Mouse (Mus musculus): ENCODE results near the gene Ssr3. TPM values are rescaled to one million over a fixed set of nuclear protein-coding genes. Genes with fewer than 3 reads are reported as not detected.
A peak's percentile ranks its signal among the peaks of the same experiment; 100 is the strongest.
"Not testable (repeated sequence)": the region's sequence is repeated elsewhere in the genome, so short reads cannot be mapped to it uniquely, and the experiment has no call there.

Gene Ssr3
- polyA plus RNA-seq, 1 experiment from 2014 or later: 152 TPM

DNA sequence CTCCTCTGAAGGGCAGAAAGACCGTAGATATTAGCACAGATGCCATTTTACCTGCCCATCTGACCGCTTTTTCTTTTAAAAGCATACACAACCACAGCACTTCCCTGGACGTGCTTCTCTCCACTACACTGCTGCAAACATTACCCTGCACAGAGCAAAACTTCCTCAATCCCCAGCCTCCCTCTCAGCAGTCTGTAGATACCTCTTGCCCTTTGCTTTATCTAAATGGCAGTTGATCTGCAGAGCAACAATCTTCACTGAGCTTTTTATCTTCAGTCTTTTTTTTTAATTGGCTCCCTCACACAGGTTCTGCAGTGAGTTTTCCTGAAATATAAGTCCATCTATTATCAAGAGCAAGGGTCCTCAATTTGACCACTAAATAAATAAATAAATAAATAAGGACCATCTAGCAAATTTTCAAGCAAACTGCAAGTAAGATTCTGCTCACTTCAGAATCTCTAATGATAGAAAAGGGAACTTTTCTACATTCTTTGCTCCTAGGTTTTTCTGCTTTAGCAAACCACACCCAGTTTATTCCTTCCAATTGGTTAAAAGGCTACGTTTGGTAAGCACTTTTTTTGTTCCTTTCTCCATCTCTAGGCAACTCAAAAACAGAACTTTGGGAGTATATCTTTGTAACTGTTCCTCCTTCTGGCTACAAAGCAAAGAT is 4.5 kb upstream of the Ssr3 start:
- no peak for TF ChIP-seq CTCF (IDR thresholded peaks at IDR 0.05; ENCODE audit: low read depth)
- no peaks in the 10 kb centered on the region for H3K27me3 ChIP-seq (replicated peaks; ENCODE audit: control insufficient read depth, insufficient read depth, low read length)
- no peak overlapping the region for H3K4me2 ChIP-seq (replicated peaks; ENCODE audit: low read depth)
- no peaks in the 10 kb centered on the region for H3K9me3 ChIP-seq (ENCODE audit: control insufficient read depth)
- no peaks in the 10 kb centered on the region for H3K4me1 ChIP-seq (replicated peaks; ENCODE audit: control insufficient read depth, insufficient read depth, low read length)
- H3K27ac ChIP-seq (ENCODE audit: low read depth, low read length): no peak overlapping the region
- no peaks in the 10 kb centered on the region for H3K36me3 ChIP-seq (ENCODE audit: control insufficient read depth, insufficient read depth)
- no peak overlapping the region for H3K4me3 ChIP-seq (ENCODE audit: low read depth, low read length)
- ATAC-seq: no peak
- 61% methylated on average over 4 of the region's 4 CpGs for WGBS
- no peak overlapping the region for H3K9ac ChIP-seq (ENCODE audit: low read depth, low read length)

DNA sequence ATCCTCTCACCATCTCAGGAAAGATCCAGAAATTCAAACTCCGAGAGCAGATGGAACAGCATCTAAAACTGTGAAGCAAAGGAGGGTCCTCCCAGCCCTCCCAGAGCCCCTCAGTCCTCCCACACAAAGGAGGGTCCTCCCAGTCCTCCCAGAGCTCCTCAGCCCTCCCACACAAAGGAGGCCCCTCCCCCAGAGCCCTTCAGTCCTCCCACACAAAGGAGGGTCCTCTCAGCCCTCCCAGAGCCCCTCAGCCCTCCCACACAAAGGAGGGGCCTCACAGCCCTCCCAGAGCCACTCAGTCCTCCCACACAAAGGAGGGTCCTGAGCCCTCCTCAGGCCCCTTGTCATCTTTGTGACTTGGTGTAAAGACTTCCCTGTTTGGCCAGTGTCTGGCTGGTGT is 2.7 kb upstream of the Ssr3 start:
- not testable (repeated sequence) for ATAC-seq
- 75% methylated on average over 1 of the region's 1 CpGs for WGBS

DNA sequence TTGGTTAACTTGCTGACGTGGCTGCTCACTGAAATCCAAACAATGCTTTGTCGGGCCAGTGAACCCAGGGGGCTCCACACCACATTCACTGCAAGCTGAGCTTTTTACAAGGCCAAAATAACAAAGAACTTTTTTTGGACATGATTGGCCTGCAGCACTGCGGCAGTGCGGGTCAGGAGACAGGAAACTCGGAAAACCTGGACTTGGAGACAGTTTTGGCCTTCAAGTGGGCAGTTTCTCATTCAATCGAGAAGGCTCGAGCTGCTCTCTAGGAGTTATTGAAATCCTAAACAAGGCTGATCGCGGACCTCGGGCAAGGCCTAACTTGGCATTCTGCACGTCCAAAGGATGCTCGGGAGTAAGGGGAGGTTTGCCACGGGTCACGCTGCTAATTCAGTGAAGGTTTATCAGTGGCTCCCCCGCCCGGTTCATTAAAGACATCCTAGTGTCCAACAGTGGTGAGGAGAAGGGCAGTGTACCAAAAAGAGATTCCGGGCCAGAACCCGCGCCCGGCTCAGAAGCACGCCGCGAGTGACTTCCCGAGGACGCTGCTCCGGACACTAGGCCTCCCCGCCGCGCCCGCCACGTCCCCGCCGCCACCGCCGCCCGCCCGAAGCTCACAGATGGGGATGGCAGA is 521 bp downstream of the Ssr3 start:
- H3K4me3 ChIP-seq (ENCODE audit: low read depth, low read length): peak overlapping the region; percentile 80
- no peaks in the 10 kb centered on the region for H3K9me3 ChIP-seq (ENCODE audit: control insufficient read depth)
- H3K36me3 ChIP-seq (ENCODE audit: control insufficient read depth, insufficient read depth): peaks cover 21% of the 10 kb centered on the region
- peak; percentile 73 for ATAC-seq
- H3K27ac ChIP-seq (ENCODE audit: low read depth, low read length): peak overlapping the region; percentile 92
- no peaks in the 10 kb centered on the region for H3K27me3 ChIP-seq (replicated peaks; ENCODE audit: control insufficient read depth, insufficient read depth, low read length)
- peak overlapping the region; percentile 67 for H3K4me2 ChIP-seq (replicated peaks; ENCODE audit: low read depth)
- peak overlapping the region; percentile 90 for H3K9ac ChIP-seq (ENCODE audit: low read depth, low read length)
- TF ChIP-seq CTCF (IDR thresholded peaks at IDR 0.05; ENCODE audit: low read depth): no peak; the same call in 1 of the 2 replicates
- H3K4me1 ChIP-seq (replicated peaks; ENCODE audit: control insufficient read depth, insufficient read depth, low read length): no peaks in the 10 kb centered on the region
- under 1% methylated on average over 37 of the region's 37 CpGs for WGBS

More for the DNA sequence above, 2.7 kb upstream of the Ssr3 start:
- not testable (repeated sequence) for H3K9me3 ChIP-seq (ENCODE audit: control insufficient read depth); H3K4me2 ChIP-seq (replicated peaks; ENCODE audit: low read depth); H3K27ac ChIP-seq (ENCODE audit: low read depth, low read length); H3K4me3 ChIP-seq (ENCODE audit: low read depth, low read length); H3K4me1 ChIP-seq (replicated peaks; ENCODE audit: control insufficient read depth, insufficient read depth, low read length); H3K9ac ChIP-seq (ENCODE audit: low read depth, low read length); H3K27me3 ChIP-seq (replicated peaks; ENCODE audit: control insufficient read depth, insufficient read depth, low read length); H3K36me3 ChIP-seq (ENCODE audit: control insufficient read depth, insufficient read depth)

DNA sequence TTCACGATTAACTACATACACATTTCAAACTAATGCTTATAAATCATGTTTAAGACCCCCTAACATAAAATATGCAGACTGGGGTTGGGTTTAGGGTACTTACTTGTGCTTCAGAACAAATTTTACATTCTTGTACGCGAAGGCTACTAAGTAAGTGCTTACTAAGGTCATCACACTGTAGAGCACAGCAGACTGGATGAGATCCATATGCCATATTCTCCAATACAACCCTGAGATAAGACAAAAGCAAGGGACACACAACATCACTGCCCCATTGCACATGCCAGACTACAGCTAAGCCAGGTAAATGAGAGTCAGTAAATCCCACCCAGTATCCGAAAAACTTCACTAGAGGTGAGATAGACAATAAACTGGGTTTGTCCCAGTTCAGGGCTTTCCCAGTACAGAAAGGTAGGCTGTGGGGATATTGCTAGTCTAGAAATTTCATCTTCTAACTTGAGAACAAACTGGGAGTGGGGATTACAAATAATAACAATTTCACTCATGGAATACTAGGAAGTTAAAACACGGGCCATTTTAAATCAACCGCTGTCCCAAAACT is 1.1 kb downstream of the Ssr3 start:
- Histone ChIP-seq H3K9me3 (ENCODE audit: control insufficient read depth) (no peaks in the 10 kb centered on the region), H3K27ac (ENCODE audit: low read depth, low read length) (peak overlapping the region; percentile 92; the same call in 1 of the 2 replicates)

DNA sequence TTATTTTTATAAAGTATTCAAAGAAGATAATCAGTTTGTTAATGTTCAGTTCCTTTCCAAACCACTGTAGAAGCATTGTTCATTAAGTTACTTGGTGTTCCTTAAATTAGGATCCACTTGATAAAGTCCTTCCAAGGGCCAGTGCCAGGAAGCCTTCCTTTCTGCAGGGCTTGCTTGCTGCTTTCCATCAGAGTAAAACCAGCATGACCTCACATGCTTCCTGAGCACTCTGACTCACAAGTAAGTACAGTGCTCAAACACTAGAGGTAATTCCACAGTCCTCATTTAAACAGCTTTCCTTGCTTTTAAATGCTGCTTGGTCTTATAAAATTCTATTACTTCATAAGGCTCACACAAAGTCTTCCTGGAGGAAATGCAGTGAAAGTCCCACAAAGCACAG is 6.7 kb downstream of the Ssr3 start:
- no peak for TF ChIP-seq CTCF (IDR thresholded peaks at IDR 0.05; ENCODE audit: low read depth)
- no peak for ATAC-seq
- Histone ChIP-seq H3K9ac (ENCODE audit: low read depth, low read length) (no peak overlapping the region), H3K4me1 (replicated peaks; ENCODE audit: control insufficient read depth, insufficient read depth, low read length) (no peaks in the 10 kb centered on the region), H3K4me2 (replicated peaks; ENCODE audit: low read depth) (no peak overlapping the region), H3K36me3 (ENCODE audit: control insufficient read depth, insufficient read depth) (peaks cover 58% of the 10 kb centered on the region), H3K9me3 (ENCODE audit: control insufficient read depth) (no peaks in the 10 kb centered on the region), H3K27ac (ENCODE audit: low read depth, low read length) (no peak overlapping the region), H3K4me3 (ENCODE audit: low read depth, low read length) (no peak overlapping the region), H3K27me3 (replicated peaks; ENCODE audit: control insufficient read depth, insufficient read depth, low read length) (no peaks in the 10 kb centered on the region)

More for the DNA sequence above, 1.1 kb downstream of the Ssr3 start:
- Histone ChIP-seq H3K9ac (ENCODE audit: low read depth, low read length) (peak overlapping the region; percentile 90), H3K27me3 (replicated peaks; ENCODE audit: control insufficient read depth, insufficient read depth, low read length) (no peaks in the 10 kb centered on the region), H3K4me3 (ENCODE audit: low read depth, low read length) (peak overlapping the region; percentile 80), H3K36me3 (ENCODE audit: control insufficient read depth, insufficient read depth) (peaks cover 27% of the 10 kb centered on the region), H3K4me2 (replicated peaks; ENCODE audit: low read depth) (peak overlapping the region; percentile 67), H3K4me1 (replicated peaks; ENCODE audit: control insufficient read depth, insufficient read depth, low read length) (no peaks in the 10 kb centered on the region)
- WGBS: 22% methylated on average over 6 of the region's 6 CpGs
- TF ChIP-seq CTCF (IDR thresholded peaks at IDR 0.05; ENCODE audit: low read depth): no peak
- ATAC-seq: no peak

DNA sequence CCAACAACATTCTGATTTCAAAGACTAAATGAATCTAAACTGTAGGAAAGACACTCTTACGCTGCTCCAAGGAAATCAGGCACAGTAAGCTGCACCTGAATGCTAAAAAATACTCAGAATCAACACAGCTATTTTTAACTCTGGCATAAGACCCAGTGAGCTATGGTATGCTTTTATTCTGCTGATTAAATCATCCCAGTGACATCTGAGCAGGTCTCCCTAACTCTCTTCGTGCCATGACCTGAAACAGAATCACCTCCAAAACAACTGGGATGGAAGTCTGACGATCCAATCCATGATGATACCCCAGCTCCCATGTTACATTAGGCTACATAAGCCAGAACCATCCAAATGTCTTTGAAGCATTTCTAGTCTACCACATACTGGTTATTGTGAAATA is 8.0 kb downstream of the Ssr3 start:
- no peaks in the 10 kb centered on the region for H3K27me3 ChIP-seq (replicated peaks; ENCODE audit: control insufficient read depth, insufficient read depth, low read length)
- WGBS: 93% methylated on average over 3 of the region's 3 CpGs
- ATAC-seq: no peak
- no peak overlapping the region for H3K27ac ChIP-seq (ENCODE audit: low read depth, low read length)
- H3K9ac ChIP-seq (ENCODE audit: low read depth, low read length): no peak overlapping the region
- H3K36me3 ChIP-seq (ENCODE audit: control insufficient read depth, insufficient read depth): peaks cover 65% of the 10 kb centered on the region
- TF ChIP-seq CTCF (IDR thresholded peaks at IDR 0.05; ENCODE audit: low read depth): no peak
- no peaks in the 10 kb centered on the region for H3K4me1 ChIP-seq (replicated peaks; ENCODE audit: control insufficient read depth, insufficient read depth, low read length)
- no peaks in the 10 kb centered on the region for H3K9me3 ChIP-seq (ENCODE audit: control insufficient read depth)
- H3K4me2 ChIP-seq (replicated peaks; ENCODE audit: low read depth): no peak overlapping the region
- H3K4me3 ChIP-seq (ENCODE audit: low read depth, low read length): no peak overlapping the region
